Mouse (Mus musculus): ENCODE measurements at regions not wholly inside any gene's neighbourhood (a gene's known extent, or its start where the extent isn't known, plus 50 kb on each side); places are given as distances from the start of the nearest gene placed in this dataset.

DNA sequence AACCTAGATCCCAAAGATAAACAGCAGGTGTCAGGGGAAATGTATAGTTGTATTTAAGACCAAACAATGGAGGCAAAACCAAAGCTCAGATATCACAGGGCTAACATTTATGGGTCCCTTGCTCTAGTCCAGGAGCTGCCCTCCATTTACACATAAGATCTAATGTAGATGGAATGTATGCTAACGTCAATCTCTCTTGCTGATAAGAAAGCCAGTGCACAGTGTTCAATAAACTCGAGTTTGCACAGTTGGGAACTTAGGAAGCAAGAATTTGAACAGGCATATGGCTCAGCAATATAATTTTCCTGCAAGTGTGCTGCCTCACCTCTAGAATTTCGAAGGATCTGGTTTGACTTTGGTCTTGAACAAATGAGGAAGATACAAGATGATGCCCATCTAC, 620.9 kb upstream of the Tenm4 start:
- 54% methylated on average over 3 of the region's 3 CpGs for WGBS (ENCODE audit: insufficient replicate concordance)
- Histone ChIP-seq H3K27ac (ENCODE audit: low read depth, low read length) (no peak overlapping the region), H3K36me3 (ENCODE audit: control insufficient read depth, insufficient read depth, low read length) (no peaks in the 10 kb centered on the region), H3K9me3 (replicated peaks; ENCODE audit: control insufficient read depth, low read length) (no peaks in the 10 kb centered on the region), H3K9ac (ENCODE audit: low read depth, low read length) (no peak overlapping the region), H3K27me3 (ENCODE audit: control insufficient read depth, insufficient read depth, low read length) (no peaks in the 10 kb centered on the region), H3K4me3 (ENCODE audit: low read depth, low read length) (no peak overlapping the region), H3K4me2 (no peak overlapping the region), H3K4me1 (ENCODE audit: control insufficient read depth, insufficient read depth, low read length) (no peaks in the 10 kb centered on the region)
- no peak for ATAC-seq (replicated peaks; ENCODE audit: insufficient number of reproducible peaks, low FRiP score, low TSS enrichment)

DNA sequence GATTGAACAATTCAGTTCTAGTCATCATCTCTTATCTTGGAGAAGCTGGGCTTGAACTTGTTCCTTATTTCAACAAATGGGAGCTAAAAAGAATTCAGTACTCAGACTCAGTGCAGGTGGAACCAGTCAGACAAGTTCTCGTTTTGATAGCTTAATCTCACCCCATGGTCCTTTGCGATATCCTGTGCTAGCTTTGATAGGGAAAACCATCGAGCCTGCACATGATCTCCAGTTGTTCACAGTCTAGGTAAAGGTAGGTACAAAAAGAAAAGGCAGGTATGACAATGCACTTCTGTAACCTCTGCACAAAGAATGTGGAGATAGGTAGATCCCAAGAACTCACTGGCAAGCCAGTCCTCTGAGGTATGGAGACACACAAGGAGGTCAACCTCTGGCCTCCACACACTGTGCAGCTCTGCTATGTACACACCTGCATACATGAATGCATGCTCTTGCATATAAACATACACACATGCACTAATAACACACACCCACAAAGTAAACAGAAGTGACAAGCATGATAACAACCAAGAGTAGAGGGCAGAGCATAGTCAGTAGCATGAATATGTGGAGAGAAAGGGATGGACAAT, 619.2 kb upstream of the Tenm4 start:
- Histone ChIP-seq H3K9me3 (replicated peaks; ENCODE audit: control insufficient read depth, low read length) (no peaks in the 10 kb centered on the region), H3K36me3 (ENCODE audit: control insufficient read depth, insufficient read depth, low read length) (no peaks in the 10 kb centered on the region), H3K9ac (ENCODE audit: low read depth, low read length) (no peak overlapping the region), H3K4me3 (ENCODE audit: low read depth, low read length) (no peak overlapping the region), H3K4me2 (no peak overlapping the region), H3K27me3 (ENCODE audit: control insufficient read depth, insufficient read depth, low read length) (no peaks in the 10 kb centered on the region), H3K4me1 (ENCODE audit: control insufficient read depth, insufficient read depth, low read length) (no peaks in the 10 kb centered on the region), H3K27ac (ENCODE audit: low read depth, low read length) (no peak overlapping the region)
- ATAC-seq (replicated peaks; ENCODE audit: insufficient number of reproducible peaks, low FRiP score, low TSS enrichment): no peak
- 67% methylated on average over 3 of the region's 3 CpGs for WGBS (ENCODE audit: insufficient replicate concordance)

DNA sequence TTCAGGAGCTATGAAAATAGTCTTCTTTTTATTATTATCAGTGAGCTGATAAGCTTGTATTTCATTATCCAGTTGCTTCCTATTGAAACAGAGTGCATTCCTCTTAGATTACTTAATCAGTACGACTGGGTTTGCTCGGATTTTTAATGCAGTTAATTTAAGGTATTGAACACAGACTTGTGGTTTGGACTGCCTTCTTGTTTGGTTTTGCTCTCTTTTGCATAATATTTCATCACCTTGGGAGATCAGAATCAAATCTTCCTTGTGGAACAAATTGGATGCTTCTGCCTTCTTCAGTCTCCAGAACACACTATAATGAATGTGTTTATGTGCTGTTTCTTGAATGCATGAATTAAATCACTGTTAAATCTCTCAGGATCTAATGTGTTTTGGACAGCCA, 612.5 kb upstream of the Tenm4 start:
- no peaks in the 10 kb centered on the region for H3K36me3 ChIP-seq (ENCODE audit: control insufficient read depth, insufficient read depth, low read length)
- H3K9ac ChIP-seq (ENCODE audit: low read depth, low read length): no peak overlapping the region
- H3K9me3 ChIP-seq (replicated peaks; ENCODE audit: control insufficient read depth, low read length): no peaks in the 10 kb centered on the region
- H3K4me2 ChIP-seq: no peak overlapping the region
- no peaks in the 10 kb centered on the region for H3K4me1 ChIP-seq (ENCODE audit: control insufficient read depth, insufficient read depth, low read length)
- H3K27ac ChIP-seq (ENCODE audit: low read depth, low read length): no peak overlapping the region
- no peak overlapping the region for H3K4me3 ChIP-seq (ENCODE audit: low read depth, low read length)
- ATAC-seq (replicated peaks; ENCODE audit: insufficient number of reproducible peaks, low FRiP score, low TSS enrichment): no peak
- H3K27me3 ChIP-seq (ENCODE audit: control insufficient read depth, insufficient read depth, low read length): no peaks in the 10 kb centered on the region
- 68% methylated on average over 2 of the region's 2 CpGs for WGBS (ENCODE audit: insufficient replicate concordance)

DNA sequence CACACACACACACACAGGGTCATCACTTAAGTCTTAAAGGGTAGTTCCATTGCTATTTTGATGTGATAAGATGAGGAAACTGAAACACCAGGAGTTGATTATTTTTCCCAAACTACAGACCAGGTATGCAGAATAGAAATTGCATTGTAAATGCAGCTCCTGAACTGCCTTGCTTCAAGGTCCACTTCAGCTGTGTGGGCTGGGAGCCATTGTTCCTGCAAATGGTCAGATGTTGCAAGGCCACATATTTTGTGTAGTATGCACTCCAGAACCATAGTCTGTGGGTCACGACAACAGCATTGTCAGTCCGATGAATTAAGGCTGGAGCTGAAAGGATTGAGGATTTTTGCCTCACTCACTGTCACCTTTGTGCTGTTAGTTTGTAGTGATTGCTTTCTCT, 592.4 kb upstream of the Tenm4 start:
- H3K9me3 ChIP-seq (replicated peaks; ENCODE audit: control insufficient read depth, low read length): no peaks in the 10 kb centered on the region
- no peaks in the 10 kb centered on the region for H3K27me3 ChIP-seq (ENCODE audit: control insufficient read depth, insufficient read depth, low read length)
- no peaks in the 10 kb centered on the region for H3K4me1 ChIP-seq (ENCODE audit: control insufficient read depth, insufficient read depth, low read length)
- H3K27ac ChIP-seq (ENCODE audit: low read depth, low read length): no peak overlapping the region
- WGBS (ENCODE audit: insufficient replicate concordance): 89% methylated on average over 2 of the region's 2 CpGs
- H3K4me3 ChIP-seq (ENCODE audit: low read depth, low read length): no peak overlapping the region
- no peaks in the 10 kb centered on the region for H3K36me3 ChIP-seq (ENCODE audit: control insufficient read depth, insufficient read depth, low read length)
- H3K4me2 ChIP-seq: no peak overlapping the region
- ATAC-seq (replicated peaks; ENCODE audit: insufficient number of reproducible peaks, low FRiP score, low TSS enrichment): no peak
- H3K9ac ChIP-seq (ENCODE audit: low read depth, low read length): no peak overlapping the region

DNA sequence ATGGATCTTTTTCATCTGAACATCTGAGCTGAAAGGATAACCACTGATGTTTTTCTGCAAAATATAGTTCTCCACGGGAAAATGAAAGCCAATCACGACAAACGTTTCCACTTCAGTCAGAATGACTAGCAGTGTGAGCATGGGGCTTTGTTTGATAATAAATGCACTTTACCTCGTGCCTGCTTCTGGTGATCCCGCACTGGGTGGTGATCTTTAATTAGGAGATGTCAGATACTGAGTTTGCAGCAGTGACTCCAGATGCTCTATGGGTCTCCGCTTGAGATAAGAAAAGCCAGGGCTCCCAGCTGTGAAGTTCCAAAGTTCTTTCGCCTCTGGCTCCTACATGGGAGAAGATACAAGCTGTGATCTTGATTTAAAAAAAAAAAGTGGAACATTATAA, 589.7 kb upstream of the Tenm4 start:
- Histone ChIP-seq H3K4me2 (no peak overlapping the region), H3K4me3 (ENCODE audit: low read depth, low read length) (no peak overlapping the region), H3K9ac (ENCODE audit: low read depth, low read length) (no peak overlapping the region), H3K9me3 (replicated peaks; ENCODE audit: control insufficient read depth, low read length) (no peaks in the 10 kb centered on the region), H3K27me3 (ENCODE audit: control insufficient read depth, insufficient read depth, low read length) (no peaks in the 10 kb centered on the region), H3K36me3 (ENCODE audit: control insufficient read depth, insufficient read depth, low read length) (no peaks in the 10 kb centered on the region), H3K4me1 (ENCODE audit: control insufficient read depth, insufficient read depth, low read length) (no peaks in the 10 kb centered on the region), H3K27ac (ENCODE audit: low read depth, low read length) (no peak overlapping the region)
- 42% methylated on average over 7 of the region's 7 CpGs for WGBS (ENCODE audit: insufficient replicate concordance)
- ATAC-seq (replicated peaks; ENCODE audit: insufficient number of reproducible peaks, low FRiP score, low TSS enrichment): no peak

DNA sequence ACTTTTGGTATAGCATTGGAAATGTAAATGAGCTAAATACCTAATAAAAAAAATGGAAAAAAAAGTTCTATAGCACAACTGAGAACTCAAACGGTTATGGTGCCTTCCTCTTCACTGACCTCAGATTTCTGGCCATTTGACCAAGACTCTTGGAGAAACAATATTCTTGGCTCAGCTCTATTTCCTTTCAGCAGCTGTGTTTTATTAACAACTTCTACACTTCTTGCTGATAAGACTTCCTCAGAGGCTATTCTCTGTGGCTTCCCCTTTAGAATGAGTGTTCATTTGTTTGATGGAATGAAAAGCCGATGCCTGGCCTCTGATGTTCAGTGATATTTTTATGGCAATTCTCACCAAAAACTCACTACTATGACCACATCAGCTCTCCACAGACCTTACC, 572.7 kb upstream of the Tenm4 start:
- Histone ChIP-seq H3K27ac (ENCODE audit: low read depth, low read length) (no peak overlapping the region), H3K4me2 (no peak overlapping the region), H3K9me3 (replicated peaks; ENCODE audit: control insufficient read depth, low read length) (no peaks in the 10 kb centered on the region), H3K36me3 (ENCODE audit: control insufficient read depth, insufficient read depth, low read length) (no peaks in the 10 kb centered on the region), H3K4me3 (ENCODE audit: low read depth, low read length) (no peak overlapping the region), H3K9ac (ENCODE audit: low read depth, low read length) (no peak overlapping the region), H3K27me3 (ENCODE audit: control insufficient read depth, insufficient read depth, low read length) (no peaks in the 10 kb centered on the region), H3K4me1 (ENCODE audit: control insufficient read depth, insufficient read depth, low read length) (no peaks in the 10 kb centered on the region)
- ATAC-seq (replicated peaks; ENCODE audit: insufficient number of reproducible peaks, low FRiP score, low TSS enrichment): no peak
- WGBS (ENCODE audit: insufficient replicate concordance): 61% methylated on average over 2 of the region's 2 CpGs

DNA sequence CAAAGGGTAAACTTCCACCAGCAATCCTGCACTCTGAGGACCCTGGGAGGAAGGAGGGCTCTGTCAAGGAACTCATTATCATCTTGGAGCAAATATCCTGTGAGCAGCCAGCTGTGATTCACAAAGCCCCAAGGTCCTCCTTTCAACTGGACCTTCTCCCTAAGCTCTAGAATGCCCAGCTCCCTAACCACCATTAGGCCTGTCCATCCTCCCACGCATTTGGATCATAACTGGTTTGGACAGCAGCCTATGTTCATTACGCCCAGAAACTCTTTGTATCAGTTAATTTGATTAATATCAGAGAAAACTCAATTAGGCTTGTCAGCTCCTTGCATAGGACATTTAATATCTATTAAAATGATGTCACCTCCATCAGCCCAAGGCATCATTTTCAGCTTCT, 557.3 kb upstream of the Tenm4 start:
- Histone ChIP-seq H3K9me3 (replicated peaks; ENCODE audit: control insufficient read depth, low read length) (no peaks in the 10 kb centered on the region), H3K4me2 (no peak overlapping the region), H3K4me1 (ENCODE audit: control insufficient read depth, insufficient read depth, low read length) (no peaks in the 10 kb centered on the region), H3K36me3 (ENCODE audit: control insufficient read depth, insufficient read depth, low read length) (no peaks in the 10 kb centered on the region), H3K4me3 (ENCODE audit: low read depth, low read length) (no peak overlapping the region), H3K27ac (ENCODE audit: low read depth, low read length) (no peak overlapping the region), H3K9ac (ENCODE audit: low read depth, low read length) (no peak overlapping the region), H3K27me3 (ENCODE audit: control insufficient read depth, insufficient read depth, low read length) (no peaks in the 10 kb centered on the region)
- no peak for ATAC-seq (replicated peaks; ENCODE audit: insufficient number of reproducible peaks, low FRiP score, low TSS enrichment)
- WGBS (ENCODE audit: insufficient replicate concordance): 78% methylated on average over 2 of the region's 2 CpGs

DNA sequence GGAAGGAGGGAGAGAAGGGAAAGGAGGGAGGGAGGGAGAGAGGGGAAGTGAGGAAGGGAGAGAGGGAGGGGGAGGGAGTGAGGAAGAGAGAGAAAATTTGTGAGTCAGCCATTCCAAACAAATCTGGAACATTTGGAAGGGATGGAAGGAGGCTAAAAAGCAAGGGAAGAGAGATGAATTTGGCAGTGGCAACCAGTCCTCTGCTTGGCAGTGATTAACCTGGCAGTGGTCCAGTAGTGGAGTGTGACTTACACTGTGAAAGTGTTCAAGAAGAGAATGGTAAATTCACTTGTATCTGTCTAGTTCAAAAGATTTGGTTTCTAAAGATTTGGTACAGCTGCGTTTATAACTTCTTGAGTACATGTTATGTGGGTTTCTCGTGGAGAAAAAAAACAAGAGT, 553.7 kb upstream of the Tenm4 start:
- Histone ChIP-seq H3K9me3 (replicated peaks; ENCODE audit: control insufficient read depth, low read length) (no peaks in the 10 kb centered on the region), H3K4me3 (ENCODE audit: low read depth, low read length) (no peak overlapping the region), H3K4me2 (no peak overlapping the region), H3K27me3 (ENCODE audit: control insufficient read depth, insufficient read depth, low read length) (no peaks in the 10 kb centered on the region), H3K27ac (ENCODE audit: low read depth, low read length) (no peak overlapping the region), H3K36me3 (ENCODE audit: control insufficient read depth, insufficient read depth, low read length) (no peaks in the 10 kb centered on the region), H3K4me1 (ENCODE audit: control insufficient read depth, insufficient read depth, low read length) (no peaks in the 10 kb centered on the region), H3K9ac (ENCODE audit: low read depth, low read length) (no peak overlapping the region)
- 68% methylated on average over 2 of the region's 2 CpGs for WGBS (ENCODE audit: insufficient replicate concordance)
- no peak for ATAC-seq (replicated peaks; ENCODE audit: insufficient number of reproducible peaks, low FRiP score, low TSS enrichment)

DNA sequence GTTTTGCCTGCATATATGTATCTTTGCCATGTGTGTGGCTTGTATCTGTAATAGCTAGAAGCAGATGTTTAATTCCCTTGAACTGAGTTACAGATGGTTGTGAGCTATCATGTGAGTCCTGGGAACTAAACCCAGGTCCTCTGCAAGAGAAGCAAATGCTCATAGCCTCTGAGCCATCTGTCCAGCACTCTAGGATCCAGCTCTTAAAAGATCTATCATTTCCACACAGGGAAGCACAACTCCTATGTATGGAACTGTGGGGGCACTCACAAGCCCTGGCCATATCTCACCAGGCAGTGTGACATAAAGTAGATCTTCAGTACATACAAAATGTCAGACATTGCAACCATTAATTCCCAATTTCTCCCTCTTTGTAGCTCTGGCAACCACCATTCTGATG, 552.9 kb upstream of the Tenm4 start:
- no peaks in the 10 kb centered on the region for H3K36me3 ChIP-seq (ENCODE audit: control insufficient read depth, insufficient read depth, low read length)
- H3K9me3 ChIP-seq (replicated peaks; ENCODE audit: control insufficient read depth, low read length): no peaks in the 10 kb centered on the region
- no peak for ATAC-seq (replicated peaks; ENCODE audit: insufficient number of reproducible peaks, low FRiP score, low TSS enrichment)
- H3K27me3 ChIP-seq (ENCODE audit: control insufficient read depth, insufficient read depth, low read length): no peaks in the 10 kb centered on the region
- H3K27ac ChIP-seq (ENCODE audit: low read depth, low read length): no peak overlapping the region
- no peak overlapping the region for H3K4me2 ChIP-seq
- H3K4me3 ChIP-seq (ENCODE audit: low read depth, low read length): no peak overlapping the region
- H3K9ac ChIP-seq (ENCODE audit: low read depth, low read length): no peak overlapping the region
- no peaks in the 10 kb centered on the region for H3K4me1 ChIP-seq (ENCODE audit: control insufficient read depth, insufficient read depth, low read length)

Data from heart, embryonic 11.5 days (tissue).